Mouse (Mus musculus): ENCODE measurements around the gene Rps3.

DNA sequence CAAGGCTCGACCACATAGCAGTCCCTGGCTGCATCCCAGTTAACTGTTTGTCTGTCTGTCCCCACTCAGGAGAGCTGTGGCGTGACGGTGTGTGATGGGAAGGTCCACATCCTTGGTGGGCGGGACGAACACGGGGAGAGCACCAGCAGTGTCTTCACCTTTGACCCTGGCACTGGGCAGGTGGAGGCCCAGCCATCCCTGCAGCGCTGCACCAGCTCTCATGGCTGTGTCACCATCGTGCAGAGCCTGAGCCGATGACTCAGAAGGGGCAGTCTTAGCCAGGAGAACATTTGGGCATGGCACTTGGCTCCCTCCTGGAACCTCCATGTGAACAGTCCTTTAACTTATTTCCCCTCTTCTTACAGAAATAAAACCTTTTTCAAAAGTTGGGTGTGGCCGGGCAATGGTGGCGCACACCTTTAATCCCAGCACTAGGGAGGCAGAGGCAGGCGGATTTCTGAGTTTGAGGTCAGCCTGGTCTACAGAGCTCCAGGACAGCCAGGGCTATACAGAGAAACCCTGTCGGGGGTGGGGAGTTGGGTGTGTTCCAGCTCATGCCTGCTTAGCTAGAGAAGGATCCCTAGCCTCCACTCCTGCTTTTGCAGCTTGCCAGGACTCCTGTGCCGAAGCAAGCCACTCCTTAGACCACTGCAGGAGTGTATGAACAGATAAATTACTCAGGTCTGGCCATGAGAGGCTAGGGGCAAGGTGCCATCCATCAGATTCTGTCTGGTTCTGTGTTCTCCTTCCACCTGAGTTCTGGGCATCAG lies 9.7 kb downstream of the Rps3 start:
- no peak for TF ChIP-seq CTCF (IDR thresholded peaks at IDR 0.05; ENCODE audit: low read depth)
- TF ChIP-seq EP300 (optimal IDR thresholded peaks at IDR 0.05): no peak
